Comparison of ENCODE assay signal across 7 mouse cellular contexts in the genomic region with DNA sequence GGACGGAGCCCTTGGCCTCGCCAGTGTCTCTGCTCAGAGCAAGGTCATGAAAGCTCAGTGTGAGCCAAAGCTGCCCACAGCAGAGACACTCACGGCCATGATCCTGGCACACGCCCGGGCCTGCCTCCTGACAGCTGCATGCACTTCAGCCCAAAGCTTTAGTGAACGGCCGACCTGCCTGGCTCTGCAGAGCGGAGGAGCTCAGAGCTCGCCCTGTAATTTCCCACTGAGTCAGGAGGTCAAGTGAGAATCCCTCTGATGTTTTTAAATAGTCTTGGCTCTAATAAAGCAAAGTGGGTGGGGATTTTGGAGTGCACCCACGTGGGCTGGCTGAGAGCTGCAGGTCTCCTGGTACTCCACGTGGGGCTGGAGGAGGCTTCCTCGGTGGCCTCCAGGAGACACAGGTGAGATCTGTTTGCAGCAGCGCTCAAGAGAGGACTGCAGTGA. TPM values are rescaled to one million over a fixed set of nuclear protein-coding genes. Genes with fewer than 3 reads are reported as not detected.
A peak's percentile ranks its signal among the peaks of the same experiment; 100 is the strongest.
DNase-seq lines count a peak whose midpoint lies in the region; ATAC-seq lines count a peak whose summit lies in the region.

No protein-coding gene starts in this region.

- H3K4me1 ChIP-seq in forebrain, embryonic 16.5 days (replicated peaks; ENCODE audit: control insufficient read depth, insufficient read depth, low read length) = peaks cover 6% of the 10 kb centered on the region

- DNase-seq in ES-CJ7 (ENCODE audit: low read depth, low spot score) = peak; percentile 12
- peak; percentile 49 for DNase-seq in ZHBTc4 (ENCODE audit: low read depth, low spot score)
- DNase-seq in heart, postnatal 25 days (ENCODE audit: low spot score) = peak; percentile 42
- DNase-seq in lung, postnatal 25 days (ENCODE audit: low spot score) = peak; percentile 25
- DNase-seq in thymus, postnatal 0 days (ENCODE audit: low spot score) = no peak

- H3K9me3 ChIP-seq in forebrain, embryonic 16.5 days (ENCODE audit: control insufficient read depth, low read length) = no peaks in the 10 kb centered on the region

- no peak overlapping the region for H3K4me2 ChIP-seq in forebrain, embryonic 16.5 days (ENCODE audit: low read length)

- ATAC-seq in forebrain, embryonic 16.5 days = 0 out of 2 replicates have a peak, but pooled peaks have one; percentile 50
- ATAC-seq in cerebellum, adult (ENCODE audit: insufficient number of reproducible peaks, low FRiP score, low TSS enrichment) = no peak

- no peaks in the 10 kb centered on the region for H3K36me3 ChIP-seq in forebrain, embryonic 16.5 days (ENCODE audit: control insufficient read depth, insufficient read depth)

- H3K27ac ChIP-seq in forebrain, embryonic 16.5 days (ENCODE audit: low read length) = no peak overlapping the region

- H3K4me3 ChIP-seq in forebrain, embryonic 16.5 days (replicated peaks; ENCODE audit: low read length) = no peak overlapping the region

- WGBS in forebrain, embryonic 16.5 days = 41% methylated on average over 13 of the region's 13 CpGs

- H3K9ac ChIP-seq in forebrain, embryonic 16.5 days (replicated peaks; ENCODE audit: low read depth, low read length) = no peak overlapping the region

- intact Hi-C loops in heart, postnatal 25 days (cut with DNase I) = no loop called here

- H3K27me3 ChIP-seq in forebrain, embryonic 16.5 days (replicated peaks; ENCODE audit: control insufficient read depth, insufficient read depth, low read length) = no peaks in the 10 kb centered on the region

RNA-seq across cellular contexts. Expression of gene Lrrc30, which starts 3.3 kb away (rescaled TPM):
- polyA plus RNA-seq in forebrain, embryonic 16.5 days (2015; fragmentation: Nextera tagmentation; extraction: Ambion mirVana) = not detected in 2 replicates
- under 1 TPM; 0.29 to 0.53 TPM for total RNA-seq in heart, postnatal 25 days (2021)
- not detected in 2 replicates for polyA plus RNA-seq in thymus, postnatal 0 days (2015; fragmentation: Nextera tagmentation; extraction: Ambion mirVana)
